Mouse (Mus musculus) embryonic facial prominence, embryonic 15.5 days (tissue): ENCODE measurements around the gene Mki67. TPM values are rescaled to one million over a fixed set of nuclear protein-coding genes. Genes with fewer than 3 reads are reported as not detected.

Experiments used
- ATAC-seq: fragments of 200-750 bp; cut with Nextera tagmentation; 2 replicates; pipeline ENCODE4 v1.8.0; 2017; ENCODE audit warnings: low read depth, moderate TSS enrichment; ENCODE audit not compliant: insufficient number of reproducible peaks, low FRiP score, low TSS enrichment
- H3K27ac ChIP-seq: fragments of 300-500 bp; sonication (generic); replicated peaks from 2 replicates; pipeline ENCODE4 v1.5.1; 2015; ENCODE audit warnings: mild to moderate bottlenecking, inconsistent platforms
- H3K27me3 ChIP-seq: fragments of 300-500 bp; sonication (generic); 2 replicates; pipeline ENCODE4 v1.6.1; 2015; ENCODE audit warnings: inconsistent platforms
- H3K36me3 ChIP-seq: fragments of 300-500 bp; sonication (generic); 2 replicates; pipeline ENCODE4 v1.6.1; 2015; ENCODE audit warnings: mild to moderate bottlenecking, inconsistent platforms
- H3K4me1 ChIP-seq: fragments of 300-500 bp; sonication (generic); 2 replicates; pipeline ENCODE4 v1.6.1; 2015; ENCODE audit warnings: inconsistent platforms
- H3K4me2 ChIP-seq: fragments of 300-500 bp; sonication (generic); replicated peaks from 2 replicates; pipeline ENCODE4 v1.6.1; 2015; ENCODE audit warnings: mild to moderate bottlenecking, inconsistent platforms
- H3K4me3 ChIP-seq: fragments of 300-500 bp; sonication (generic); replicated peaks from 2 replicates; pipeline ENCODE4 v1.5.1; 2015; ENCODE audit warnings: mild to moderate bottlenecking, inconsistent platforms
- H3K9ac ChIP-seq: fragments of 300-500 bp; sonication (generic); 2 replicates; pipeline ENCODE4 v1.6.1; 2015; ENCODE audit warnings: inconsistent platforms
- H3K9me3 ChIP-seq: fragments of 300-500 bp; sonication (generic); replicated peaks from 2 replicates; pipeline ENCODE4 v1.6.1; 2016; ENCODE audit warnings: inconsistent platforms
- WGBS: fragments of 180-500 bp; shearing (Covaris S2); methylation state at CpG from one replicate; pipeline ENCODE4 v1.1.7; 2015; 5-methylcytosine and 5-hydroxymethylcytosine counted together
- polyA plus RNA-seq: library from polyadenylated mRNA; unstranded; fragments of >200 nt; fragmentation: Nextera tagmentation; extraction: Ambion mirVana; gene quantifications from 2 replicates; pipeline ENCODE4 v1.2.1, GENCODE M21; 2015

Mki67 gene
- polyA plus RNA-seq, result 29.2 and 35.5 TPM in 2 replicates

DNA sequence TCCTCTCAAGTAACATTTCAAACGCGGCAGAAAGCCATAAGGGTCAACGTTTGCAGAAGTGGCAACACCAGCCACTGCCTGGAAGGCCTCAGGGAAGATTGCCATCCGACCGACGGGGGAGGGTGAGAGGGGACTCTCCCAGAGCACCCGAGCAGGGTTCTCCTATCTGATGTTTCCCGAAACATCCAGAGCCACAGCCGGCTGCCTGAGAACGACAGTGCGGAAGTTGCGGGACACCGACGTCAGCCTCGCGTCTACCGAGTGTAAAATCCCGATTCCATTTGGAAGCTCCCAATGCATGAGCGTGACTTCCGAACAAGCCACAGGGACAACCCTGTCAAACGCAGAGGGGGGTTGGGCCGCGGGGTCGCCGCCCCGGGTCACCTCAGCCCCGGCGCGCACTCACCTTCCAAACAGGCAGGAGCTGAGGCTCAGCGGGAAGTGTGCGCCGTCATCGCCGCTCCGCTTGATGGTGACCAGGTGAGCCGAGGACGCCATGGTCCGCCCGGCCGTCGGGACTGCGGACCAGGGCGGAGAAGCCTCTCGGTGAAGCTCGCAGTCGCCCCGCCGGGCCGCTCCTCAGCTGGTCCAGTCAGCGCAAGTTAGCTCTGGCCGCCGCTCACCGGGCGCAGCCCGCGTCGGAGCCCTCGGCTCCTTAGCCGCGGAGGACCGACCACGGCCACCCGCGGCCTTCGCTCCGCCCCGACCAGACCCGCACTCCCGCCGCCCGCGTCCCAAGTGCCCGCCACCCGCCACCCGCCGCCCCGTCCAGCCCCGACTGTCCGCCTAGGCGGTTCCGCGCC, at the start of gene Mki67:
Mki67 (minus strand) TSS at position 720 of the 803 bp plus-strand sequence.
- Histone ChIP-seq H3K4me3 (peak within 1 kb of the TSS; percentile 80), H3K4me1 (peaks cover 25% of the 10 kb centered on the region), H3K4me2 (peak within 1 kb of the TSS; percentile 82), H3K9me3 (no peaks in the 10 kb centered on the region), H3K27me3 (no peaks in the 10 kb centered on the region), H3K36me3 (no peaks in the 10 kb centered on the region), H3K27ac (peak within 1 kb of the TSS; percentile 65; the same call in 1 of the 2 replicates), H3K9ac (peak within 1 kb of the TSS; percentile 64)
- peak; percentile 30; the same call in 1 of the 2 replicates for ATAC-seq
- WGBS, result under 1% methylated on average over 81 of the region's 82 CpGs

DNA sequence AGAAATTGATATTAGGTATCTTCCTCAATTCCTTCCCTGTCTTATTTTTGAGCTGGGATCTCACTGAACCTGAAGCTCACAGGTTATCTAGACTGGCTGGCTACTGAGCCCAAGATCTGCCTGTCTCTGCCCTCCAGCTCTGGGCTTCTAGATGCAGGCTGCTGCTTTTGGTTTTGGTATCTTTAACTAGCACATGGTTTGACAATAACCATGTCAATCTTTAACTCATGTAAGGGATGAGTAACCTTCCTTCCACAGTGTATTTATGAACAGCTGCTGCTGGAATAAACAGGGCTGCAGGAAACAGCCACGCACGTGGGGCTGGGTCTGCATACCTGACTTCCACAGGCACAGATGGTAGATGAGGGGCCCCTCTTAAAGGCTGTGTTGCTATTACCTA, 47.1 kb upstream of the Mki67 start:
- WGBS, result 47% methylated on average over 2 of the region's 2 CpGs
- Histone ChIP-seq H3K36me3 (no peaks in the 10 kb centered on the region), H3K9me3 (no peaks in the 10 kb centered on the region), H3K4me2 (no peak overlapping the region), H3K27me3 (no peaks in the 10 kb centered on the region), H3K9ac (no peak overlapping the region), H3K4me3 (no peak overlapping the region), H3K27ac (no peak overlapping the region), H3K4me1 (no peaks in the 10 kb centered on the region)
- ATAC-seq, result no peak

DNA sequence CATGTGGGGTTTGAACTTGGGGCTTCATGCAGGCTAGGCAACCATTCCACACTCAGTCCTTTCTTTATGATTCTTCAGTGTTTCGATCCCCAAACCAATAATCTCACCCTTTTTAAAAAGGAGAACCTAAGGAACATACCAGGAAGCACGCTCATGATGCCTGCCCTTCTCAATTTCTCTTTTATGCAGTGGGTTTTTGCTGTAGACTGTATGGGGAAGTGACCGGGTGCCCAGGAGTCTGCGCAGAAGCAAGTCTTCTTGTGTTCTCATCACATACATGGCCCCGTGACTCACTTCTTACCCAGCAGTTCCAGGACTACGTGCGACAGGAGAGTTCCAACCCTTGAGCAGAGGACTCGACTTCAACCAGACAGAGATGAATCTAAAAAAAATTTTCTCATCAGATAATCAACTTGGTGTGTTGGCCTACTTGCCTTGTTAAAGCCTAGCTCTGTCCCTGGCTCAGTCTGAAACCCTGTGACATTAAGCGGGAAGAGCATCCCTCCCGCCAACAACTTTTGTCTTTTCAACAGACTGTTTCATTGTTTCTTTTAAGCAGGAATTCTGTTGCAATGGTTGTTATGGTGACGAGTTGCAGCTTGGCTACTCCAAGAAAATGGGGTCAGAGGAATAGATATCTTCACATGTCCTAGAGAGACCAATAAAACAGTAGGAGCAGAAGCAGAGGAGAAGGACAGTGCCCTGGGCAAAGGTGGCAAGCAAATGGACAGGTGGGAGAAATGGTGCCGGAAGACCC, 42.8 kb upstream of the Mki67 start:
- Histone ChIP-seq H3K4me1 (no peaks in the 10 kb centered on the region), H3K4me2 (no peak overlapping the region), H3K36me3 (no peaks in the 10 kb centered on the region), H3K27ac (no peak overlapping the region), H3K27me3 (no peaks in the 10 kb centered on the region), H3K4me3 (no peak overlapping the region), H3K9ac (no peak overlapping the region), H3K9me3 (no peaks in the 10 kb centered on the region)
- no peak for ATAC-seq
- 82% methylated on average over 12 of the region's 12 CpGs for WGBS

DNA sequence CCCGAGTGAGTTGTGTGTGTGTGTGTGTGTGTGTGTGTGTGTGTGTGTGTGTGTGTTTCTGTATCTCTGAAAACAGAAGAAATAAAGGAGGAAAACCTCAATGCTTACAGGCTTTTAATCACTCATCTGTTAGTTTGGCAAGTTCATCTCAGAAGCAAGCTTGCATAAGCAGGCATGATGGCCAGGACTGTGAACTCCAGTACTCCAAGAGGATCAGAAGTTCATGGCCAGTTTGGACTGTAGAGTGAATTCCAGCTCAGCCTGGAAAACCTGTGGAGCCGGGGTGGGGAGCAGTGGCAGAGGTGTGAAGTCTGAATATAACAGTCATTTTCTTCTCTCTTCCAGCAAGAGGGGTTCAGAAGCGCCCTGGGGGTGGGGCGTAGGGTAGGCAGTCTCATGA, 42.0 kb upstream of the Mki67 start:
- WGBS, result 68% methylated on average over 4 of the region's 4 CpGs
- Histone ChIP-seq H3K27me3 (no peaks in the 10 kb centered on the region), H3K9me3 (no peaks in the 10 kb centered on the region), H3K4me3 (no peak overlapping the region), H3K4me1 (no peaks in the 10 kb centered on the region), H3K4me2 (no peak overlapping the region), H3K27ac (no peak overlapping the region), H3K36me3 (no peaks in the 10 kb centered on the region), H3K9ac (no peak overlapping the region)
- no peak for ATAC-seq

DNA sequence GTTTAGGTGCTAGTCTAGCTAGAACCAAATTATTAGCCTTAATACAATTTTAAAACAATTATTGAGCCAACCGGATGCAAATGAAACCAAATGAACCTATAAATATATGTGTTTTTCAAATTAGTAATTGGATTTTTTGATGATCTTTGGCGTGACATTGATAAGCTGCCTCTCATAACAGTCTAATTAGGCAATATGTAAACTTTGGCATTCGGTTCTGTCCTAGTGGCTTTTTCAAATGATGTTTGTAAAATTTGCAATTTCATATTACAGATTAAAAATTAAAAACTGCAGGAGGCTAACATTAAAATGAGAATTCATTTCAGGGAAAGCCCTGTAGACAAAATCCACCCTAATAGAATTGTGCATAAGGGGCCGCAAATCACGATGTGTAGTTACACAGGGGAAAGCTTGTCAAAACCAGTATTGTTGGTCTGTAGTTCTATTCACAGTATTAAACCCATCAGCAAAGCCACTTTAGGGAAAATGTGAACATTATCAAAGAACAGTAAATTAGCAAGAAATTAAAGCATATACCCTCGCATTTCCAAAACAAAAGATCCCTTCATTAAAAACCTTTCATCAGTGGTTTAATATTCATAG, 40.9 kb upstream of the Mki67 start:
- Histone ChIP-seq H3K9ac (no peak overlapping the region), H3K4me3 (no peak overlapping the region), H3K27ac (no peak overlapping the region), H3K36me3 (no peaks in the 10 kb centered on the region), H3K9me3 (no peaks in the 10 kb centered on the region), H3K27me3 (no peaks in the 10 kb centered on the region), H3K4me1 (no peaks in the 10 kb centered on the region), H3K4me2 (no peak overlapping the region)
- ATAC-seq, result no peak
- 80% methylated on average over 6 of the region's 6 CpGs for WGBS

DNA sequence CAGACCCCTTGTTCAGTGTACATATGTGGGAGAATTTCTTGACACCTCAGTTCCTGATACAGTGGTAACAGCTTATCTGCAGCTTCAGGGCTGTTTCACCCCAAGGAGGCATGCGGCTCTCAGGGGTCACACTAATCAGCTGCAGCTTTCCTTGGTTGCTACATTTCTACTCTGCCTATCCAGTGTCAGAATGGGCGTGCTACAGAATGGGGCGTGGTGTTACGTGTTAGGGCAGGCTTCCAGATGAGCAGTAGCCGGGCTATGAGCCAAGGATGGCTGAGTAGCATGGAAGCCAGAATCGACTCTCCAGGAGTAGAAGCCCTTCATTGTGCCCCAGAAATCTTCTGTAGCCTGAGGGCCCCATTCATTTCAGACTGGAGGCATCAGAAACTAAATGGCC, 32.8 kb upstream of the Mki67 start:
- Histone ChIP-seq H3K9ac (no peak overlapping the region), H3K27me3 (no peaks in the 10 kb centered on the region), H3K36me3 (no peaks in the 10 kb centered on the region), H3K9me3 (no peaks in the 10 kb centered on the region), H3K4me1 (peaks cover 7% of the 10 kb centered on the region; the same call in 1 of the 2 replicates), H3K4me2 (no peak overlapping the region), H3K4me3 (no peak overlapping the region), H3K27ac (no peak overlapping the region)
- WGBS, result 15% methylated on average over 6 of the region's 6 CpGs
- peak; percentile 72 for ATAC-seq

DNA sequence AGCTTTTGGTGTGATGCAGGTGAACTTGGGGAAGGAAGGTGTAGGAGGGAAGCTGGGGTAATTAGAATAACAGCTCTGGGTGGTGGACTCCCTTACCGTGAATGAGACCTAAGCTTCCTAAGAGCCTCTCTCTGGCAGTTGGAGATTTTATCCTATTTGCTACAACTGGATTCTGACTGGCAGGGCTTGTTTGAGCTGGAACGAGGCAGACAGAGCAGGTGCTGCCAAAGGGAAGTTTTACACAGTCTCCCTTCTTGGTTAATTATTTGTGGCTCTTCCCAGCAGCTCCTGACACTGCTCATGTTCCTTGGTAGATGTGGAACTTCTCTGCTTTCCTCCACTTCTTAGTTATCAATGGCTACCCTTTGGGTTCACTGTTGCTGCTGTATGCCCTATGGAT, 30.9 kb upstream of the Mki67 start:
- Histone ChIP-seq H3K4me3 (no peak overlapping the region), H3K27me3 (no peaks in the 10 kb centered on the region), H3K4me1 (peaks cover 7% of the 10 kb centered on the region; the same call in 1 of the 2 replicates), H3K9me3 (no peaks in the 10 kb centered on the region), H3K27ac (peak overlapping the region; percentile 24; the same call in 1 of the 2 replicates), H3K36me3 (no peaks in the 10 kb centered on the region), H3K9ac (no peak overlapping the region), H3K4me2 (no peak overlapping the region)
- 49% methylated on average over 2 of the region's 2 CpGs for WGBS
- no peak for ATAC-seq

DNA sequence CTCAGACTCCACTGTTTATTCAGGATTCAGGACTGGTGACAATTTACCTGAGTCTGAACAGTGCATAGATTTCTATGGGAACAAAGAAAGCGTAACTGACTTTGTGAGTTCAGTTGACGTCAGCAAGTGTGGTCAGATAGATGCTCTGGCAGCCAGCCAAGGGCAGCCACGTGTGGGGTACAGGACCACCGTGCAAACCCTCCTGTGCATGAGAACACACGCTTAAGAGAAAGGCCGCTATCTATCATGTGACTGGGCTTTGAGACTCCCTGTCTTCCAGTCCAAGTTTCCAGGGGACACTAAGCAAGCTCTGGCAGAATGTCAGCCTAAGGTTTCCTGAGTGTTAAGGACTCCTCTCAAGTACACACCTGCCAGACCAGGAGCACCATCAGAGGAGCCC, 30.4 kb upstream of the Mki67 start:
- Histone ChIP-seq H3K27me3 (no peaks in the 10 kb centered on the region), H3K4me1 (peaks cover 7% of the 10 kb centered on the region; the same call in 1 of the 2 replicates), H3K4me3 (no peak overlapping the region), H3K9ac (no peak overlapping the region), H3K36me3 (no peaks in the 10 kb centered on the region), H3K27ac (peak overlapping the region; percentile 24; the same call in 1 of the 2 replicates), H3K4me2 (no peak overlapping the region), H3K9me3 (no peaks in the 10 kb centered on the region)
- WGBS, result 52% methylated on average over 6 of the region's 6 CpGs
- no peak for ATAC-seq

DNA sequence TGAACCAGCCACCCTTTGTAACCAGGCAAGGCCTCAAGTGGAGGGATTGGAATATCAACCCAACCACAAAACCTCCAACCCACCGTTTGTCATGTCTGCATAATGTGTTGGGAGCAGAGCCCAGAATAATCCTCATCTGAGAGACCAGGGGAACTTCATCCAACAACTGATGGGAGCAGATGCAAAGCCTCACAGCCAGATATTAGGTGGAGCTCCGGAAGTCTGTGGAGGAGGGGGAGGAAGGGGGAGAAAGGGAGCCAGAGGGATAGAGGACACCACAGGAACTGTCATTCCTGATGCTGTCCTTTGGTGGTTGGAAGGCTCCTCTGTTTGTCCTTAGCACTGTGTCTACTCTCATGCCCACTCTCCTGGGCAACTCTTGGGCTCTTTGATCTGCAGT, 28.9 kb upstream of the Mki67 start:
- Histone ChIP-seq H3K4me2 (no peak overlapping the region), H3K4me3 (no peak overlapping the region), H3K4me1 (peaks cover 7% of the 10 kb centered on the region; the same call in 1 of the 2 replicates), H3K9ac (no peak overlapping the region), H3K27ac (no peak overlapping the region), H3K9me3 (no peaks in the 10 kb centered on the region), H3K36me3 (no peaks in the 10 kb centered on the region), H3K27me3 (no peaks in the 10 kb centered on the region)
- ATAC-seq, result peak; percentile 12; the same call in 1 of the 2 replicates
- WGBS, result 36% methylated on average over 2 of the region's 2 CpGs

DNA sequence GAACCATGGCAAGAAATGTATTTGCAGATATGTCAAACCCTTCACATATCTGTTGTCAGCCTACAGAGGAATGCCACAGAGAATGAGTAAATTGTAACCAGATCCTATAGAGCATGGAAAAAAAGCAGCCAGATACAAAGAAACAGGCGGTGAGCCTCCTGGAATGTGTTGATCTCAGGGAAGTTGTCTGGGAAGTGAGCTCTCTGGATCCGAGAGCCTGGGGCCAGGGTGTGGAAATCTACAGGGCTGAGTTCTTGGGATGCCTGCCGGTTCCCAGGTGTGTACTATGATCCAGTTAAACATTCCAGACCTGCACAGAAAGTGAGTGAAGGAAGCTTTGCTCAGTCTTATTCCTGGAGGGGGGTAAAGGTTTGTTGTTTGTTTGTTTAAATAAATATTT, 24.3 kb upstream of the Mki67 start:
- H3K9me3 ChIP-seq, result no peaks in the 10 kb centered on the region
- 22% methylated on average over 3 of the region's 3 CpGs for WGBS
- H3K36me3 ChIP-seq, result no peaks in the 10 kb centered on the region
- peaks cover 4% of the 10 kb centered on the region for H3K4me1 ChIP-seq
- ATAC-seq, result no peak
- H3K27ac ChIP-seq, result no peak overlapping the region
- no peak overlapping the region for H3K4me2 ChIP-seq
- H3K27me3 ChIP-seq, result no peaks in the 10 kb centered on the region
- no peak overlapping the region for H3K4me3 ChIP-seq
- H3K9ac ChIP-seq, result no peak overlapping the region

DNA sequence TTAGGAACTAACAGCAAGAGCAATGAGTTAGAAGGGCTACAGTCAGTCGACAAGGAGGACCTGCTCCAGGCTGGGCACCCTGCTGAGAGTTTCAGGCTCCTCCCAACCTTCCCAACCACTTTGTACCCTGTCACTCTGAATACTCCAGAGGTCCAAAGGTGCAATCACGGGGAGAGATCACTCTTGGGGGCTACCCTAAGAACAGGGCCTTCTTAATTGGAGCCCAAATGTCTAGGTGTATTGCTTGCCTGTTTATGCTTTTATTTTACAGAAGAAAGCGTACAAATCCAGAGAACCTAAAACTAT, 20.4 kb upstream of the Mki67 start:
- peaks cover 11% of the 10 kb centered on the region for H3K4me1 ChIP-seq
- H3K4me3 ChIP-seq, result no peak overlapping the region
- WGBS, result 39% methylated on average over 3 of the region's 3 CpGs
- H3K4me2 ChIP-seq, result 0 out of 2 replicates have a peak overlapping the region, but pooled peaks have one; percentile 54
- no peaks in the 10 kb centered on the region for H3K27me3 ChIP-seq
- no peak overlapping the region for H3K27ac ChIP-seq
- no peak for ATAC-seq
- no peak overlapping the region for H3K9ac ChIP-seq
- no peaks in the 10 kb centered on the region for H3K9me3 ChIP-seq
- no peaks in the 10 kb centered on the region for H3K36me3 ChIP-seq
